Mouse (Mus musculus) kidney, postnatal 10 days (tissue): ENCODE measurements around the gene Phactr1.

ENCODE experiments used
- DNase-seq: peaks from one replicate; pipeline ENCODE4 v3.0.0; 2021; ENCODE audit warnings: mixed read lengths

Gene Phactr1

DNA sequence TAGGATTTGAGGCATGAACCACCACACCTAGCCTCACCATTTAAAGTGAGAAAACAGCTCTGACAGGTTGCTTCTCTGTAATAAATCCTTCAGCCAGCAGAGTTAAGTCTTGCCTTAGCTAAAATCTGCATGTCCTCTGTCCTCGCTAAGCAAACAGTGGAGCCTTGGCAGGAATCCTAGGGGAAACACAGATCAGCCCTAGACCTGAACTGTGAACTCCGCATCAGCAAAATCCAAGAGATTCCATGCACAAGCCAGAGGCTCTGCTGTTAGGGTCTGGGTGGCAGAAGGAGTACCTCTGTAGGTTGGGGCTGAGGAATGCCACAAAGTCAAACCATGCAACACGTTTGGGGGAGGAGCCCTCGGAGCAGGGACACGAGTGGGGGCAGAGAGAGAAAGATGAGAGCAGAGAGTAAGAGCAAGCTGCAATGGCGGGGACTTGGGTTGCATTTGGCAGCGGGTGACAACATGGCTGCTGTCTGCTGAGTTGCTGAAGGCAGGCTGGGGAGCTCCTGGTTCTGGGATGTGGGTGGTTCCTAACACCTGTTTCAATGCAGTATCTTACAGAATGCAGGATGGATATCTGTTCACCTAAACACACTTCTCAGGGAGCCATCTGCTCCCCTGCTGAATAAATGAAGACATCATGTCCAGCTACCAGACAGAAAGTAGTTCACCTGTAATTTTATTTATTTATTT is 464.4 kb downstream of the Phactr1 start:
- peak; percentile 56 for DNase-seq

GRCm38 (mm10) chr13:43146515-43147258 is 466.3 kb downstream of the Phactr1 start:
- peak; percentile 62 for DNase-seq

GRCm38 (mm10) chr13:43148692-43149091 is 468.3 kb downstream of the Phactr1 start:
- no peak for DNase-seq

DNA sequence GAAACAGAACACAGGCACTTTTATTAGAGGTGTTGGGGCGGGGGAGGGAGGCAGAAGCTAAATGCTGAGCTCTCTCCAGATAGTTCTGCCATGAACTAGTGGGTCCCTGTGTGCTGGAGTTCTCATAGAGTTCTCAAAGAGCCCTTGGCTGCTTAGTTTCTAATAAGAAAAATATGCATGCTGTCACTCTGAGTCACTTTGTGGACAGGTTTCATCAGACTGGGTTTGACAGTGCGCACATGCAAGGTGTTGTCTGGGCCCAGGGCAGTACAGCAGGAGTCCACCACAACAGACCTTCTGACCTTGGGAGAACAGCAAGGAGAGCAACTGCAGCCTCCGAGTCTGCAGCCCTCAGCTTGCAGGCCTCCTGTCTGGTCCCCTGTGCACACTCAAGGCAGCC is 469.2 kb downstream of the Phactr1 start:
- DNase-seq = no peak

- DNase-seq = no peak
These were observed 471.6 kb downstream of the Phactr1 start for GRCm38 (mm10) chr13:43152005-43152520.

- no peak for DNase-seq
These were observed 476.9 kb downstream of the Phactr1 start for GRCm38 (mm10) chr13:43157370-43157769.

DNA sequence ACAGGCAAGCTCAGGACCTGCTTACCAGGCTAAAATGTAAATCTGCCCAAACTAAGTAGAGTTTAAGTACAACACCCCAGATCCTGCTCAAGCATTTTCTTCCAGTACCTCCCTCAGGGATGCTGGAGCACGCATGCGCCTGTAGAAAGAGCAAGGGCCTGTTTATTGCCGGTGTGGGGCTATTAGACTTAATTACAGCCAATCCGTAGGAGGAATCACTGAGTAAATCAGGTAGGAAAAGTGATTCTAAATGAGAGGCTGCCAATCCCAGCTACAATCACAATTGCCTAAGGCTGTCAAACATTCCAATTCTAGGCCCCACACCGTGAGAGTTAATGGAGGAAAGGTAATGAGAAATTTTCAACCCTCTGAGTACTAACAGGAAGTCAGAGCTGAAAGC is 477.9 kb downstream of the Phactr1 start:
- DNase-seq = peak; percentile 35

DNA sequence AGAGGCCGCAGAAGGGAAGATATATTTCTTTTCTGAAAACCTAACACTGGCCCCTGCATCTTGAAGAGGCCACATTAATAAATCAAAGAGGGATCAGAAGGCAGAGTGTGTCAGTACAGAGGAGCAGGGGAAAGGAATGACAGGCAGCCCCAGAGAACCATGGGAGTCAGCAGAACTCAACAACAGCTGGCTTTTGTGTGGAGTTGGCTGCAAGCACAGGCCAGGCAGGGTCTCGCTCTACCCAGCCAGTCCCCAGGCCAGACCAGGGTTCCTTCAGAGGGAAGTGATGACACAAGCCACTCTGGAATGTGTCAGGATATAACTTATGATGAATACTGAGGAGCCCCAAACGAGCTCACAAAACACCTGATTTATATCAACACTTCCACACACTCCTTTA is 479.0 kb downstream of the Phactr1 start:
- peak; percentile 77 for DNase-seq

DNA sequence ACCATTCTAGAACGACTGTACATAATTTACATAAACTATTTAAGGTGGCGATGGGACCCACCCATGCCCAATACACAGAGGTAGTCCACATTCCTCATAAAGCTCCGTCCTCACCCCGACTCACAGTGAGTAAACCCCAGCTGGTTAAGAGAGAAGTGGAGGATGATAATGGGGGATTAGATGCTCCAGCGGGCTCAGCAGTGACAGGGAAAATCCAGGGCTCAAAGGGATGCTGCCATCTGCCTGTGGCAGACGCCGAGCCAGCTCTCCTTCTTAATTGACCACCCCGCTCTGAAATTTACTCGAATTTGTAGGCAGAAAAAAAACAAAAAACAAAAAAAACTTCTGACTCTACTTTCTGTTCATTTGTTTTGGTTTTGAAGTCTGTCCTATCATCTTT is 487.3 kb downstream of the Phactr1 start:
- DNase-seq = no peak

DNA sequence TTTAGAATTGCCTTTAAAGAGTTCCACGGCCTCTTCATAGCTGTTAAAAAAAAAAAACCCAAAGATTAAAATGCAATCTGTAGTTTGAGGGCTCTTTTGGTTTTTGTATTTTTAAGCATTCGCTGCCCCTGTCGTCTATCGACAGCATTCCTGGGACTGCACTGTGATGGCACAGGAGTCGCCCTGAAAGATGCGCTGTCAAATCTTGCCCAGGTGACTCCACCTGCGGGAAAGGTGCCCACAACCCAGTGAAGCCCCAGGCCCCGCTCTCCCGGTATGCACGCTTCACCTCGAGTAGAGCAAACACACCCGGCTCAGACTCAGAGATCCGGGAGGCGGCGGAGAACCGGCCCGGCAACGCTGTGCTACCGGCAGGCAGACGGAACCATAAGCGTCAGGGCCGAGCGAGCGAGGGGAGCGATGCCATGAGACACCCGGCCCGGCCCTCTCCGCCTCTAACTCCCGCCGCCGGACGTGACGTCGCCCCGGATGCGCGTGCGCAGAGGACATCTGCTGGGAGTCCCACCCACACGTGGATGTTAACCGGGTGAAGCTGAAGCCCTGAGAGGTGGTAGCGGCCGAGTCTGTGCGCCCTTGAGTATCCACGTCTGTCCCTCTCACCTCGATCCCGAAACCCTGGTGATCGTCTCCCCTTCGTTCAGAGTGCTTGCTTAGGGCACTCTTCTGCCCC is 490.7 kb downstream of the Phactr1 start, which contains the start of gene Tbc1d7:
Gene Tbc1d7 (minus strand): TSS at position 482 of the 691 bp plus-strand sequence.
- DNase-seq = peak; percentile 99

DNA sequence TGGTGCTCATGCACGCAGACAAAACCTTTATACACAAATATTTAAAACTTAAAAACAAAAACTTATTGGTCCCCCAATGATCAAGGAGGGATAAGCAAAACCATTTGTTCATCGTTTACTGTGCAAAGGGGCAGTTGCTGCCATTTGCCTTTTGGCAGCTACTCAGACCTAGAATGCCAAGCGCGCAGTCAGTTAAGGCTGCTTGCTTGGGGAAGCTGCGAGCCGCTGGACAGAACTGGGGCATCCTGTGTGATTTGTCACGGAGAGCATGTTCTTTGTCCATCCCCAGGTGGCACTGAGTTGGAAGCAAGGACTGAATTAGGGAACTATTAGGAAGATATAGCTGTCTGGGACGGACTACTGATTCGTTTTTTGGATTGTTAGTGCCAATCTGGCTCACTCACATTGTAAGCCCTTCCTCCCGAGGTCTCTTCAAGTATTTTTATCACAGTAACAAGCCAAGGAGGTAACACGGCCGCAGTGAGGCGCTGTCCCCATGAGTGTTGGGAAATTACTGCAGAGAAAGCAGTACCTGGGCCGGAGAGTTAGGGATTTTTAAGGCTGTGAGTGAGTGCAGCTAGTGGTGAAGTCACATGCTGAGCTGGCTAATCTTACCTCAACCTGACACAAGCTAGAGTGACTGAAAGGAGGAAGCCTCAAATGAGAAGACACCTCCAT is 491.8 kb downstream of the Phactr1 start:
- peak; percentile 34 for DNase-seq

DNA sequence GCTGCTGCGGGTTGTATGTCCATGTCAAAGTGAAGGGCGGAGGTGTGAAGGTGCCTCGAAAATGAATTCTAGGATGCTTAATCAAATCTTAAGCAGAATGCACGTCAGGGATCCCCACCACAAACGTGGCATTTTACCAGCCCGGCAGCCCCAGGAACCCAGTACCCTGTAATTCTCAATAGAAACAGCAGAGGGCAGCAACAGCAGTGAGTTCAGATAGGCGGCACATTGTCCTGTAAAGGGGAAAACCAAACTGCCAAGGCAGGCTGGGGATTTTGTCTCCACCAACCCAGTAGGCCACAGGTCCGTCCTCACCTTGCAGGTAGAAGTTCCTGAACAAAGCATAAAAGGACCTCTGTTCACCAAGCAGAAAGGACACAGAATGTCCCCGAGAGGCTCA is 492.8 kb downstream of the Phactr1 start:
- peak; percentile 83 for DNase-seq

DNA sequence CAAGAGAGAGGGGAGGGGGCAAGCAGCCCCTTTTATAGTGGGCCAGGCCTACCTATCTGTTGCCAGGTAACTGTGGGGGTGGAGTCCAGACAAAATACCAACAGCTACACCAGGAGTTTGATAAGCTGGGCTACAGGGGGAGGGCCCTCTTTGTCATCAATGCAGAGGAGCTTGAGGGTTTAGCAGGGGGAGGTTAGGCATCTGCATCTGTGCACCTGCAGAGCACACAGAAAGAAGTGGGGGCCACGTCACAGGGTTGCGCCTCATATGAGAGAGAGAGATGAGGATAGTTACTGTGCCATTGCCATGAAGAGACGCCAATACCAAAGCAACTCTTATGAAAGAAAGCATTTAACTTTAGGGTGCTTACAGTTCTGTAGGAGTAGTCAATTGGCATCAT is 496.3 kb downstream of the Phactr1 start:
- no peak for DNase-seq

GRCm38 (mm10) chr13:43177317-43177716 is 496.9 kb downstream of the Phactr1 start:
- DNase-seq = no peak

- DNase-seq = no peak
These were observed 500.7 kb downstream of the Phactr1 start for GRCm38 (mm10) chr13:43181104-43181503.

GRCm38 (mm10) chr13:43182465-43183201 is 502.2 kb downstream of the Phactr1 start:
- DNase-seq = peak; percentile 91

- DNase-seq = peak; percentile 35
These were observed 503.0 kb downstream of the Phactr1 start for GRCm38 (mm10) chr13:43183248-43184055.

DNA sequence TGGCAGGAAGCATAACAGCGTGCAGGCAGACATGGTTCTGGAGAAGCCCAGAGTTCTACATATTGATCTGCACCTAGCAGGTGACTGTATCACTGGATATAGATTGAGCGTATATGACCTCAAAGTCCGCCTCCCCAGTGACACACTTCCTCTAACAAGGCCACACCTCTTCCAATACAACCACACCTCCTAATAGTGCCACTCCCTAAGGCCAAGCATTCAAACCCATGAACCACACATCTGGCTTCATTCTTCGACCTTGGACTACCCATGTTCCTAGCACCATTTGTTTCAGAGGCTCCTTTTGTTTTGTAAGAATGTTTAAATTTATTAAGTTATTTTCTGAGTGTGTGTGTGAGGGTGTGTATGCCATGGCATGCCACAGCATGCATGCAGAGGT is 507.3 kb downstream of the Phactr1 start:
- no peak for DNase-seq
